Mouse (Mus musculus) intestine, embryonic 14.5 days (tissue): ENCODE data around the gene BC037034. TPM values are rescaled to one million over a fixed set of nuclear protein-coding genes. Genes with fewer than 3 reads are reported as not detected.
"Not testable (repeated sequence)": the region's sequence is repeated elsewhere in the genome, so short reads cannot be mapped to it uniquely, and the experiment has no call there.

Experiments
- ATAC-seq: fragments of 200-750 bp; cut with Nextera tagmentation; replicated peaks from 2 replicates; pipeline ENCODE4 v1.8.0; 2017; ENCODE audit warnings: low read depth, moderate number of reproducible peaks, moderate TSS enrichment, moderate library complexity; ENCODE audit not compliant: low FRiP score, low TSS enrichment
- DNase-seq: peaks from one replicate; pipeline ENCODE4 v3.0.0-alpha.2; 2018; ENCODE audit warnings: low spot score
- H3K27ac ChIP-seq: fragments of 300-500 bp; sonication (generic); 2 replicates; pipeline ENCODE4 v1.5.1; 2014; ENCODE audit warnings: low read depth, mild to moderate bottlenecking, control low read depth
- H3K27me3 ChIP-seq: fragments of 300-500 bp; sonication (generic); replicated peaks from 2 replicates; pipeline ENCODE4 v1.6.1; 2014; ENCODE audit warnings: low read length, control low read depth; ENCODE audit not compliant: control insufficient read depth, insufficient read depth
- H3K36me3 ChIP-seq: fragments of 300-500 bp; sonication (generic); 2 replicates; pipeline ENCODE4 v1.6.1; 2014; ENCODE audit warnings: low read length, control low read depth; ENCODE audit not compliant: control insufficient read depth, insufficient read depth
- H3K4me1 ChIP-seq: fragments of 300-500 bp; sonication (generic); replicated peaks from 2 replicates; pipeline ENCODE4 v1.6.1; 2014; ENCODE audit warnings: low read length, control low read depth, mixed read lengths; ENCODE audit not compliant: control insufficient read depth, insufficient read depth
- H3K4me2 ChIP-seq: fragments of 300-500 bp; sonication (generic); 2 replicates; pipeline ENCODE4 v1.6.1; 2014; ENCODE audit warnings: low read length
- H3K4me3 ChIP-seq: fragments of 300-500 bp; sonication (generic); 2 replicates; pipeline ENCODE4 v1.5.1; 2014; ENCODE audit warnings: low read depth, low read length, control low read depth, mixed read lengths
- H3K9ac ChIP-seq: fragments of 300-500 bp; sonication (generic); 2 replicates; pipeline ENCODE4 v1.6.1; 2014; ENCODE audit warnings: mild to moderate bottlenecking, low read length
- H3K9me3 ChIP-seq: fragments of 300-500 bp; sonication (generic); 2 replicates; pipeline ENCODE4 v1.6.1; 2016; ENCODE audit warnings: low read length, control low read depth; ENCODE audit not compliant: control insufficient read depth
- WGBS: fragments of 180-500 bp; shearing (Covaris S2); extraction: QIAGEN DNeasy Blood & Tissue Kit; methylation state at CpG from one replicate; pipeline ENCODE4 v1.1.7; 2014; 5-methylcytosine and 5-hydroxymethylcytosine counted together
- polyA plus RNA-seq: library from polyadenylated mRNA; unstranded; fragments of >200 nt; fragmentation: Nextera tagmentation; extraction: Ambion mirVana; gene quantifications from 2 replicates; pipeline ENCODE4 v1.2.1, GENCODE M21; 2014

The BC037034 gene
- polyA plus RNA-seq, 1 experiment from 2014 or later, result 7.5 TPM

GRCm38 (mm10) chr5:138222111-138222510 is 41.7 kb downstream of the BC037034 start:
- Histone ChIP-seq H3K36me3 (no peaks in the 10 kb centered on the region), H3K4me2 (no peak overlapping the region), H3K9me3 (no peaks in the 10 kb centered on the region), H3K9ac (no peak overlapping the region), H3K27ac (no peak overlapping the region), H3K4me1 (no peaks in the 10 kb centered on the region), H3K4me3 (no peak overlapping the region), H3K27me3 (no peaks in the 10 kb centered on the region)
- WGBS, result 28% methylated on average over 4 of the region's 4 CpGs
- DNase-seq (peak; percentile 90), ATAC-seq (no peak)

DNA sequence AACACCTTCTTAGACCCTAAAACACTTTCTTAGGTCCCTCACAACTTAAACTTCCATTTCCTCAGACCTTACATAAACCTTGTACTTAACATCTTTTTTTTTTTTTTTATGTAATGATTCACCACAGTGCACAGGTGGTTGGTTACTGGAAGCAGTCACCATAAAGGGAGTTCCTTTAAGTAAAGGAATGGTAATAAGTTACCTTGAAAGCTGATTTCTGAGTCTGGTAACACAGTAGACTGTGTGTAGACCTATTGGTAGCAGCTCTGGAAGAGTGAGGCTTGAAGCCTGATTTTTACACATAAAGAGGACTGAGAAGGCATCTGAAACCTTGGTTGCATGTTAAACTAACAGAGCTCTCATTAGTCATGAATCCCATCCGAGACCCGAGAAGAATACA is 44.0 kb downstream of the BC037034 start:
- Histone ChIP-seq H3K9ac (no peak overlapping the region), H3K4me2 (no peak overlapping the region), H3K27ac (no peak overlapping the region), H3K4me1 (no peaks in the 10 kb centered on the region), H3K27me3 (no peaks in the 10 kb centered on the region), H3K4me3 (no peak overlapping the region), H3K9me3 (peaks cover 2% of the 10 kb centered on the region; the same call in 1 of the 2 replicates), H3K36me3 (no peaks in the 10 kb centered on the region)
- ATAC-seq (no peak), DNase-seq (no peak)
- WGBS, result 52% methylated on average over 2 of the region's 2 CpGs

- H3K9ac ChIP-seq, H3K4me3 ChIP-seq, H3K4me2 ChIP-seq, ATAC-seq, H3K4me1 ChIP-seq, H3K9me3 ChIP-seq, H3K27me3 ChIP-seq, DNase-seq, H3K36me3 ChIP-seq, H3K27ac ChIP-seq: not testable (repeated sequence)
- WGBS, result 92% methylated on average over 13 of the region's 13 CpGs
Measured at GRCm38 (mm10) chr5:138216632-138217031, 47.2 kb downstream of the BC037034 start.

Other genes starting within 250 kb of the BC037034 start
- not detected in 2 replicates for gene Smok3a, start 242.8 kb downstream of the BC037034 start, polyA plus RNA-seq
- gene Smok3b, start 242.6 kb downstream of the BC037034 start, polyA plus RNA-seq, result not detected in 2 replicates
- not detected in 2 replicates for gene Smok3c, start 210.8 kb downstream of the BC037034 start, polyA plus RNA-seq
- 24.5 and 26.3 TPM in 2 replicates for gene Zkscan1, start 178.9 kb downstream of the BC037034 start, polyA plus RNA-seq
- 53.6 and 66.2 TPM in 2 replicates for gene Zscan21, start 147.1 kb downstream of the BC037034 start, polyA plus RNA-seq
- gene Zfp113, start 108.3 kb downstream of the BC037034 start, polyA plus RNA-seq, result 14.5 and 15.1 TPM in 2 replicates
- gene Cops6, start 103.0 kb downstream of the BC037034 start, polyA plus RNA-seq, result 250 and 257 TPM in 2 replicates
- gene Ap4m1, start 92.0 kb downstream of the BC037034 start, polyA plus RNA-seq, result 19.1 and 21.7 TPM in 2 replicates
- gene Mcm7, start 91.6 kb downstream of the BC037034 start, polyA plus RNA-seq, result 182 and 207 TPM in 2 replicates
- 82.6 and 90.3 TPM in 2 replicates for gene Taf6, start 76.6 kb downstream of the BC037034 start, polyA plus RNA-seq
- 44.4 and 49.0 TPM in 2 replicates for gene Cnpy4, start 76.5 kb downstream of the BC037034 start, polyA plus RNA-seq
- 8.4 and 9.7 TPM in 2 replicates for gene Mblac1, start 69.7 kb downstream of the BC037034 start, polyA plus RNA-seq
- 0.04 TPM in 1 of 2 replicates, not detected in the other for gene Nxpe5, start 38.1 kb downstream of the BC037034 start, polyA plus RNA-seq
- 68.5 and 71.4 TPM in 2 replicates for gene Lamtor4, start 8.6 kb downstream of the BC037034 start, polyA plus RNA-seq
- 1.5 and 1.8 TPM in 2 replicates for gene Gal3st4, start 8.8 kb upstream of the BC037034 start, polyA plus RNA-seq
- gene Gm43720, start 15.9 kb upstream of the BC037034 start, polyA plus RNA-seq, result 0.12 and 0.17 TPM in 2 replicates
- 3.4 and 4.9 TPM in 2 replicates for gene Gpc2, start 16.0 kb upstream of the BC037034 start, polyA plus RNA-seq
- 3.0 and 4.6 TPM in 2 replicates for gene Stag3, start 16.2 kb upstream of the BC037034 start, polyA plus RNA-seq
- gene Pvrig, start 77.9 kb upstream of the BC037034 start, polyA plus RNA-seq, result 0.16 and 0.55 TPM in 2 replicates
- 33.7 and 39.0 TPM in 2 replicates for gene Zfp157, start 177.4 kb upstream of the BC037034 start, polyA plus RNA-seq